In genomic region chr15:102753170-102753569, GRCm38 (mm10) we compare ENCODE assay signal across 8 mouse cellular contexts. TPM values are rescaled to one million over a fixed set of nuclear protein-coding genes. Genes with fewer than 3 reads are reported as not detected.
DNase-seq lines count a peak whose midpoint lies in the region; ATAC-seq and TF ChIP-seq lines count a peak whose summit lies in the region.

No protein-coding gene starts in this region.

- TF ChIP-seq POLR2A in ES-Bruce4 (IDR thresholded peaks at IDR 0.05; ENCODE audit: insufficient read depth, low read length), result no peak

- no peaks in the 10 kb centered on the region for H3K36me3 ChIP-seq in ES-Bruce4 (ENCODE audit: control insufficient read depth, insufficient read depth, low read length, poor library complexity, severe bottlenecking)
- no peaks in the 10 kb centered on the region for H3K36me3 ChIP-seq in midbrain, embryonic 16.5 days (ENCODE audit: control insufficient read depth, insufficient read depth, low read length)

- peak; percentile 55; the same call in 1 of the 2 replicates for ATAC-seq in midbrain, embryonic 16.5 days

- intact Hi-C loops in gastrocnemius, adult 2 months (cut with DNase I), result loop anchor here (10.0 kb wide), 1 partner anchor 562 kb away; the partner anchor contains the start of gene Gpr84
- intact Hi-C loops in gastrocnemius, postnatal 36 days (cut with DNase I), result loop anchor here (5.0 kb wide), 1 partner anchor 434 kb away; no protein-coding TSS in a partner anchor

- WGBS in midbrain, embryonic 16.5 days, result 3% methylated on average over 13 of the region's 13 CpGs

- peaks cover 2% of the 10 kb centered on the region; the same call in 1 of the 2 replicates for H3K27me3 ChIP-seq in ES-Bruce4 (ENCODE audit: control insufficient read depth, insufficient read depth, low read length, poor library complexity, severe bottlenecking)
- peaks cover 3% of the 10 kb centered on the region; the same call in 1 of the 2 replicates for H3K27me3 ChIP-seq in midbrain, embryonic 16.5 days (ENCODE audit: control insufficient read depth, insufficient read depth, low read depth, low read length)

- H3K27ac ChIP-seq in gastrocnemius, adult 2 months, result no peak overlapping the region
- no peak overlapping the region for H3K27ac ChIP-seq in ES-Bruce4 (ENCODE audit: insufficient read depth, low read length)
- H3K27ac ChIP-seq in midbrain, embryonic 16.5 days (ENCODE audit: low read length), result no peak overlapping the region; the same call in 1 of the 2 replicates

- H3K9me3 ChIP-seq in ES-Bruce4 (replicated peaks; ENCODE audit: control insufficient read depth, insufficient read depth, low read length, poor library complexity, severe bottlenecking), result 0 out of 2 replicates have a peak, but pooled peaks cover 3% of the 10 kb centered on the region
- H3K9me3 ChIP-seq in midbrain, embryonic 16.5 days (replicated peaks; ENCODE audit: control insufficient read depth, low read length, poor library complexity, severe bottlenecking), result no peaks in the 10 kb centered on the region

- H3K4me1 ChIP-seq in ES-Bruce4 (ENCODE audit: control insufficient read depth, insufficient read depth, low read length), result no peaks in the 10 kb centered on the region
- peaks cover 14% of the 10 kb centered on the region for H3K4me1 ChIP-seq in midbrain, embryonic 16.5 days (ENCODE audit: control insufficient read depth, insufficient read depth, low read length)

- H3K9ac ChIP-seq in ES-Bruce4 (ENCODE audit: low read depth, poor library complexity, severe bottlenecking), result no peak overlapping the region
- H3K9ac ChIP-seq in midbrain, embryonic 16.5 days (ENCODE audit: low read depth, low read length), result no peak overlapping the region

- H3K4me3 ChIP-seq in gastrocnemius, adult 2 months, result no peak overlapping the region
- H3K4me3 ChIP-seq in ES-Bruce4 (ENCODE audit: low read depth, low read length), result no peak overlapping the region
- H3K4me3 ChIP-seq in midbrain, embryonic 16.5 days (ENCODE audit: low read depth, low read length), result no peak overlapping the region

- H3K4me2 ChIP-seq in midbrain, embryonic 16.5 days (ENCODE audit: low read length), result 0 out of 2 replicates have a peak overlapping the region, but pooled peaks have one; percentile 7

- no peak for TF ChIP-seq EP300 in ES-Bruce4 (IDR thresholded peaks at IDR 0.05; ENCODE audit: insufficient read depth, low read depth, low read length)

- peak; percentile 69 for TF ChIP-seq CTCF in gastrocnemius, adult 2 months (IDR thresholded peaks at IDR 0.05)
- TF ChIP-seq CTCF in ES-Bruce4 (IDR thresholded peaks at IDR 0.05; ENCODE audit: low read depth, low read length), result peak; percentile 62

- peak; percentile 33 for DNase-seq in gastrocnemius, adult 2 months
- DNase-seq in gastrocnemius, postnatal 36 days, result no peak
- DNase-seq in c-Kit-positive CD71-positive TER-119-positive erythroid progenitor cells, embryonic 14.5 days (ENCODE audit: low spot score), result peak; percentile 52
- DNase-seq in forelimb bud, embryonic 11.5 days (ENCODE audit: low read depth, low spot score), result peak; percentile 94
- DNase-seq in kidney, postnatal 36 days, result peak; percentile 45 to 70
- DNase-seq in thymus, postnatal 4 days, result peak; percentile 63

RNA-seq across cellular contexts. Expression of gene Calcoco1, which starts 31.2 kb away (rescaled TPM):
- 10 to 100 TPM; 67.7 to 70.2 TPM for total RNA-seq in gastrocnemius, adult 2 months (2021)
- total RNA-seq in gastrocnemius, postnatal 36 days (2021), result 10 to 100 TPM; 57.9 to 72.7 TPM
- polyA plus RNA-seq in ES-Bruce4 (2011; ENCODE audit: insufficient read depth, insufficient read length, low read depth, missing spikeins), result 47.9 and 51.9 TPM in 2 replicates
- 38.3 and 38.7 TPM in 2 replicates for polyA plus RNA-seq in midbrain, embryonic 16.5 days (2015; fragmentation: Nextera tagmentation; extraction: Ambion mirVana)

Comparison
In these comparisons a context has a peak if more than half of its experiments do, and no peak if none do; other contexts are left out.
1. DNase-seq: peak in gastrocnemius, adult 2 months (single experiment), c-Kit-positive CD71-positive TER-119-positive erythroid progenitor cells, embryonic 14.5 days (single experiment), forelimb bud, embryonic 11.5 days (single experiment), kidney, postnatal 36 days (2 of 2) and thymus, postnatal 4 days (single experiment); none in gastrocnemius, postnatal 36 days (0 of 2).